Mouse (Mus musculus) myocyte (in vitro differentiated cells): ENCODE results near the gene Rpl22. TPM values are rescaled to one million over a fixed set of nuclear protein-coding genes. Genes with fewer than 3 reads are reported as not detected.

Experiments
- H3K27me3 ChIP-seq: one replicate; pipeline ENCODE4 v1.6.1; 2011; ENCODE audit not compliant: control insufficient read depth, insufficient read depth, insufficient read length
- H3K36me3 ChIP-seq: one replicate; pipeline ENCODE4 v1.6.1; 2011; ENCODE audit not compliant: control insufficient read depth, insufficient read depth
- H3K4me2 ChIP-seq: one replicate; pipeline ENCODE4 v1.6.1; 2011; ENCODE audit warnings: low read depth, control low read depth
- H3K4me3 ChIP-seq: one replicate; pipeline ENCODE4 v1.5.1; 2011; ENCODE audit warnings: mild to moderate bottlenecking, control low read depth, moderate library complexity
- H3K79me2 ChIP-seq: one replicate; pipeline ENCODE4 v1.6.1; 2011; ENCODE audit not compliant: control insufficient read depth, insufficient read depth
- H3ac ChIP-seq: one replicate; pipeline ENCODE4 v1.6.1; 2011; ENCODE audit not compliant: control insufficient read depth, insufficient read length
- CEBPB ChIP-seq: IDR thresholded peaks from 2 replicates; pipeline ENCODE4 v1.6.1; 2011; ENCODE audit warnings: mild to moderate bottlenecking, moderate library complexity; ENCODE audit not compliant: poor library complexity, insufficient read depth, severe bottlenecking
- E2F4 ChIP-seq: IDR thresholded peaks from one replicate; pipeline ENCODE4 v1.6.1; 2011; ENCODE audit warnings: mild to moderate bottlenecking, control low read depth, moderate library complexity; ENCODE audit not compliant: insufficient read depth
- MAX ChIP-seq: IDR thresholded peaks from one replicate; pipeline ENCODE4 v1.6.1; 2011; ENCODE audit warnings: low read depth, mild to moderate bottlenecking, control low read depth
- MYOD1 ChIP-seq, 3 experiments: IDR thresholded peaks; one replicate each; pipeline ENCODE4 v1.6.1; 2011; ENCODE audit warnings: control low read depth in 2 of 3, low read depth in 2 of 3, mild to moderate bottlenecking in 2 of 3, moderate library complexity in 1 of 3; ENCODE audit not compliant: insufficient read length in 2 of 3, control insufficient read depth in 1 of 3
- MYOG ChIP-seq, 3 experiments: IDR thresholded peaks; one replicate each; pipeline ENCODE4 v1.6.1; 2011; ENCODE audit warnings: control low read depth in 2 of 3, low read depth in 2 of 3, mild to moderate bottlenecking in 2 of 3; ENCODE audit not compliant: insufficient read length in 2 of 3, control insufficient read depth in 1 of 3, insufficient read depth in 1 of 3
- POLR2A ChIP-seq: IDR thresholded peaks from one replicate; pipeline ENCODE4 v1.6.1; 2011; ENCODE audit warnings: low read depth, mild to moderate bottlenecking, control low read depth, moderate library complexity; ENCODE audit not compliant: insufficient read length
- POLR2AphosphoS2 ChIP-seq: IDR thresholded peaks from one replicate; pipeline ENCODE4 v1.6.1; 2011; ENCODE audit warnings: low read depth, control low read depth; ENCODE audit not compliant: insufficient read length
- REST ChIP-seq: IDR thresholded peaks from one replicate; pipeline ENCODE4 v1.6.1; 2011; ENCODE audit warnings: mild to moderate bottlenecking, control low read depth, moderate library complexity; ENCODE audit not compliant: insufficient read depth, insufficient read length
- SRF ChIP-seq: IDR thresholded peaks from one replicate; pipeline ENCODE4 v1.6.1; 2011; ENCODE audit warnings: low read depth; ENCODE audit not compliant: control insufficient read depth, insufficient read length
- TCF12 ChIP-seq: IDR thresholded peaks from one replicate; pipeline ENCODE4 v1.6.1; 2011; ENCODE audit warnings: mild to moderate bottlenecking, control low read depth; ENCODE audit not compliant: poor library complexity, insufficient read depth, severe bottlenecking
- TCF3 ChIP-seq: IDR thresholded peaks from one replicate; pipeline ENCODE4 v1.6.1; 2011; ENCODE audit warnings: low read depth, control low read depth; ENCODE audit not compliant: insufficient read length
- USF1 ChIP-seq: IDR thresholded peaks from one replicate; pipeline ENCODE4 v1.6.1; 2011; ENCODE audit warnings: low read depth, mild to moderate bottlenecking, control low read depth, moderate library complexity
- polyA plus RNA-seq: library from polyadenylated mRNA; unstranded; fragments of >200 nt; fragmentation: generic; extraction: Trizol; gene quantifications from one replicate; pipeline ENCODE4 v1.2.1, GENCODE M21; 2012; ENCODE audit warnings: missing spikeins

Gene Rpl22
- polyA plus RNA-seq, 1 experiment = 1,218 TPM

DNA sequence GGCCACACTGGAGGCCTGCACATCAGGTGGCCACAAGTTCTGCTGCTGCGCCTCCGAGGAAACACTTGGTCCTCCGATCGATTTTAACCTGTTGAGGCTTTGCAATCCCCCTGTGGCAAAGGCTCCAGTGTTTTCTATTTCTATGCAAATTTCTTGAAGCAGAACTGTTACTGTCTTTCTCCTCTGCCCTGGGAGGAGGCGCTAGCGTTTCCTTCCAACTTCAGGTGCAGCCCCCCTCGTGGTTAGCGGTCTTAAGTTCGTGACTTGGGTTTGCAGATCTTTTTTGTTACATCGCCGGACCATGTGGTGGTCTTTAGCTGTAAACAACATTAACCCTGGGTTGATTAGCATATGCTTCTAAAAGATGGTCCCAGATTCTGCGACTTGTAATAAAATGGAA is 8.0 kb downstream of the Rpl22 start:
- Histone ChIP-seq H3K4me2 (no peak overlapping the region), H3K79me2 (peaks cover 19% of the 10 kb centered on the region), H3K27me3 (peaks cover 5% of the 10 kb centered on the region), H3K4me3 (no peak overlapping the region), H3ac (no peak overlapping the region), H3K36me3 (peaks cover 53% of the 10 kb centered on the region)
- TF ChIP-seq POLR2A (no peak), MYOG (IDR thresholded peaks at IDR 0.05; ENCODE audit: control insufficient read depth in 1 of 3, insufficient read depth in 1 of 3, insufficient read length in 2 of 3, low read depth in 2 of 3) (no peak), POLR2AphosphoS2 (no peak), E2F4 (no peak), SRF (no peak), USF1 (no peak)

DNA sequence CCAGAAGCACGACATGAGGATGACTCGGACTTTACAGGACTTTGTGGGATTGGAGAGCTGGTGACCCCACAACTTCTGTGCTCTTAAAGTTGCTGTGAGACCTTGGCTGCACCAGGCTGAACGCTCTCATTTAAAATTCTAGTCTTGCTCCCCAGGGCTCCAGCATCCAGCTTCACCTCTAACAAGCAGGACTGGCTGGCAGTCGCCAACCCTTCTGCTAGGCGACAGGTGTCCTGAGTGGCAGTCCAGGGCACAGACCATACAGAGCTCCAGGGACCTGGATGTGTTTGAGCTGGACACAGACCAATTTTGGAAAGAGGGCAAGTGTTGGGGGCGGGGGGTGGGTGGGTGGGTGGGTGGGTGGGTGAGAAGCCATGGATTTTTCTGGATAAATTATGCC is 12.2 kb downstream of the Rpl22 start:
- TF ChIP-seq MAX (no peak), E2F4 (no peak), SRF (no peak), CEBPB (no peak), TCF3 (no peak), USF1 (no peak), POLR2AphosphoS2 (no peak), POLR2A (no peak), TCF12 (no peak), MYOD1 (IDR thresholded peaks at IDR 0.05; ENCODE audit: control insufficient read depth in 1 of 3, insufficient read length in 2 of 3, low read depth in 2 of 3) (no peak), REST (no peak), MYOG (IDR thresholded peaks at IDR 0.05; ENCODE audit: control insufficient read depth in 1 of 3, insufficient read depth in 1 of 3, insufficient read length in 2 of 3, low read depth in 2 of 3) (no peak)
- Histone ChIP-seq H3K36me3 (peaks cover 27% of the 10 kb centered on the region), H3K27me3 (peaks cover 20% of the 10 kb centered on the region), H3K4me3 (no peak overlapping the region), H3ac (no peak overlapping the region), H3K79me2 (no peaks in the 10 kb centered on the region), H3K4me2 (no peak overlapping the region)

DNA sequence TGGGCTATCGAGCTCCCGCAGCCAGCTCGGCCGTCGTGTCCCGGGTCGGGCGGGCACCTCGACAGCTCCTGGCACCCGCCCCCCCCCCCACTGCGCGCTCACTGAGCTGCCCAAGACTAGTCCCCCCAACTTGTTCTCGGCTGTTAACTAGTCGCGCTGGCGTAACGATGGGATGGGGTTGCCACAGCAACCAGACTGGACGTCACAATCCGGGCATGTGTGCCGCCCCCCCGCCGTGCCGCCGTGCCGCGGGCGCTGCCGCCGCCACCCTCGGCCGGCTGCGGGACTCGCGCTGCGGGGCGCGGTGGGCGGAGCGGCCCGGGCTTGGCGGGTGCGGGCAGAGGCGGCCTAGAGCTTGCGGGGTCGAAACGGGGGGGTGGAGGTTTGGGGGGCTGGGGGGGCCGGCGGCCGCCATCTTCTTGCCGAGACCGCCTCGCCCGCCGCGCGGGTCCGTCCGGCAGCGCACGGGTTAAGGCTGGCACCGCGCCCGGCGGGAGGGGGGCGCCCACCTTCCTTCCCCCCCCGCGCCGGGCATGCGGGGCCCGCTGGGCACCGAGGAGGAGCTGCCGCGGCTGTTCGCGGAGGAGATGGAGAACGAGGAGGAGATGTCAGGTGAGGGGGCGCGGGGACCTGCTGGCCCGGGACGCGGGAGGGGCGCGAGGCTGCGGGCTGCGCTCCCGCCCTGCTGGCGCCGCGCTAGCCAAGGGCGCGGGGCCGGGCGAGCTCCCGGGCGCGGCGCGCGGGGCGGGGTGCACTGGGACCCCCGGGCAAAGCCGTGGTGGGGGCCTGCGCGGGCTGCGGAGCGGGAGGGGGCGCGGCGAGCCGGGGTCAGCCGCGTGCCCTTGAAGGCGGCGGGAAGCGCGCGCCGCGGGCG is 13.1 kb downstream of the Rpl22 start, which contains the start of gene Chd5:
Chd5 (plus strand) TSS at position 233 of the 874 bp plus-strand sequence.
- Histone ChIP-seq H3K79me2 (no peaks in the 10 kb centered on the region), H3K4me3 (no peak within 1 kb of the TSS), H3K27me3 (peaks cover 20% of the 10 kb centered on the region), H3K36me3 (peaks cover 18% of the 10 kb centered on the region), H3K4me2 (no peak within 1 kb of the TSS), H3ac (no peak within 1 kb of the TSS)
- no peak for TF ChIP-seq MYOG (IDR thresholded peaks at IDR 0.05; ENCODE audit: control insufficient read depth in 1 of 3, insufficient read depth in 1 of 3, insufficient read length in 2 of 3, low read depth in 2 of 3)

DNA sequence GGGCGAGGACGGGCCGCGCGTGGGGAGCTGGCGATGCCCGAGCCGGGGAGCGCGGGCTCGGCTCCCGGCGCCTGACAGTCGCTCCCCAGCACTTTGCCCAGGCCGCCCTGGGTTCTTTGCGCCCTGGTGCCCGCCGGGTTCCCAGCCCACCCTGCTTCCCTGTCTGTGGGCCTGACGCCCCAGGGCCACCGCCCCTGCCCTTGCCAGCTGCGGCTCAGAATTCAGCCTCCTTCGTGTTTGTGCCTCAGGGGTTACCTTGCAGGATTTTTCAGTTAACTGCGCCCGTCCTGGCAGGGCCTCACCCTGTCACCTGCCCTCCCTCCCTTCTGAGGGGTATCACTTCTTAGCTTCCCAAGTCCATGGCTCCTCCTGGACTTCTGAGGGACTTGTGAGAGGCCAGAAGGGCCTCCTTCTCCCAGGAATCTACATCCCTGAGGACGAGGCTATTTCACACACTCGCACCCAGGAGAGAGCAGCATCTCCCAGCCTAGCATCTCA is 13.8 kb downstream of the Rpl22 start:
- Histone ChIP-seq H3K4me3 (no peak overlapping the region), H3K27me3 (peaks cover 20% of the 10 kb centered on the region), H3K36me3 (peaks cover 13% of the 10 kb centered on the region), H3K79me2 (no peaks in the 10 kb centered on the region), H3ac (no peak overlapping the region), H3K4me2 (no peak overlapping the region)
- TF ChIP-seq USF1 = no peak
- TF ChIP-seq TCF12 = no peak
- no peak for TF ChIP-seq TCF3
- TF ChIP-seq MAX = no peak
- TF ChIP-seq POLR2A = no peak
- no peak for TF ChIP-seq E2F4
- TF ChIP-seq CEBPB = no peak
- no peak for TF ChIP-seq POLR2AphosphoS2
- no peak for TF ChIP-seq SRF
- TF ChIP-seq REST = no peak
- no peak for TF ChIP-seq MYOG (IDR thresholded peaks at IDR 0.05; ENCODE audit: control insufficient read depth in 1 of 3, insufficient read depth in 1 of 3, insufficient read length in 2 of 3, low read depth in 2 of 3)
- no peak for TF ChIP-seq MYOD1 (IDR thresholded peaks at IDR 0.05; ENCODE audit: control insufficient read depth in 1 of 3, insufficient read length in 2 of 3, low read depth in 2 of 3)

DNA sequence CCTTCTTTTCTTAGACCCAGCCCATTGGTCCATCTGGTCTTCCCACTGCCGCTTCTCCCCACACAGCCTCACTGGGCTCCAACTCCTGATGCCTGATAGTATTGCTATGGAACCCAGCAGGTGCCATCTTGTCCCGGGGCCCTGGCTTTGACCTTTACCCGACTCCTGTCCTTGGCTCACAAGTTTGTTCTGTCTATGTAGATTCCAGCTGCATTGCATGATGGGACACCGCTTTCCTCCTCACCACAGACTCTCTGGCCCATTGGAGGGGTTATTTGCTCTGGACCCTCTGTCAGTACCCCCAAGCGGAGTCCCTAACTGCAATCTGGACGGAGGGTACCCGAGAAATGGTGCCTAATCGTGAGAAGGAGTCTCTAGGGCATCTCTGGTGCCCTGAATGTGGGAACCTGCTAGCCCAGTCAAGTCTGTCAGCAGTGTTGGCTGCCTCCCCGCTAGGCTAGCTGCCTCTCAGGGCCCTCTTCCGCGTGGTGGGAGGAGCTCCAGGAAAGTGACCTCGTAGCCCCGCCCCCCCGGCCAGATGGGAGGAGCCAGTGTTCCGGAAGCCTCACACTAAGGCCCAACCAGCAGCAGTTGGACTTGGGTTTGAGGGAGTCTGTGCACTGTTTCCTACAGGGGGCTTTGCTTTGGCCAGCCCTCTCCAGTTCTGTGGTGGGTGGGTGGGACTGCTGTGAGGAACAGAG is 15.2 kb downstream of the Rpl22 start:
- H3K79me2 ChIP-seq = no peaks in the 10 kb centered on the region
- no peak overlapping the region for H3K4me2 ChIP-seq
- no peak overlapping the region for H3K4me3 ChIP-seq
- H3K36me3 ChIP-seq = peaks cover 1% of the 10 kb centered on the region
- peaks cover 20% of the 10 kb centered on the region for H3K27me3 ChIP-seq
- no peak for TF ChIP-seq MAX
- TF ChIP-seq MYOD1 (IDR thresholded peaks at IDR 0.05; ENCODE audit: control insufficient read depth in 1 of 3, insufficient read length in 2 of 3, low read depth in 2 of 3) = no peak
- no peak for TF ChIP-seq SRF
- TF ChIP-seq MYOG (IDR thresholded peaks at IDR 0.05; ENCODE audit: control insufficient read depth in 1 of 3, insufficient read depth in 1 of 3, insufficient read length in 2 of 3, low read depth in 2 of 3) = no peak
- TF ChIP-seq REST = no peak
- TF ChIP-seq POLR2AphosphoS2 = no peak
- TF ChIP-seq TCF12 = no peak
- TF ChIP-seq E2F4 = no peak
- no peak overlapping the region for H3ac ChIP-seq
